Mouse (Mus musculus) liver, embryonic 14.5 days (tissue): Measurements from ENCODE around the gene Prrg2.

Source experiments
- CTCF ChIP-seq: IDR thresholded peaks from 2 replicates; pipeline ENCODE4 v1.5.1; 2016; ENCODE audit warnings: antibody characterized with exemption, low read depth, control low read depth
- EP300 ChIP-seq: IDR thresholded peaks from 2 replicates; pipeline ENCODE4 v1.6.1; 2016; ENCODE audit warnings: antibody characterized with exemption, low read depth

DNA sequence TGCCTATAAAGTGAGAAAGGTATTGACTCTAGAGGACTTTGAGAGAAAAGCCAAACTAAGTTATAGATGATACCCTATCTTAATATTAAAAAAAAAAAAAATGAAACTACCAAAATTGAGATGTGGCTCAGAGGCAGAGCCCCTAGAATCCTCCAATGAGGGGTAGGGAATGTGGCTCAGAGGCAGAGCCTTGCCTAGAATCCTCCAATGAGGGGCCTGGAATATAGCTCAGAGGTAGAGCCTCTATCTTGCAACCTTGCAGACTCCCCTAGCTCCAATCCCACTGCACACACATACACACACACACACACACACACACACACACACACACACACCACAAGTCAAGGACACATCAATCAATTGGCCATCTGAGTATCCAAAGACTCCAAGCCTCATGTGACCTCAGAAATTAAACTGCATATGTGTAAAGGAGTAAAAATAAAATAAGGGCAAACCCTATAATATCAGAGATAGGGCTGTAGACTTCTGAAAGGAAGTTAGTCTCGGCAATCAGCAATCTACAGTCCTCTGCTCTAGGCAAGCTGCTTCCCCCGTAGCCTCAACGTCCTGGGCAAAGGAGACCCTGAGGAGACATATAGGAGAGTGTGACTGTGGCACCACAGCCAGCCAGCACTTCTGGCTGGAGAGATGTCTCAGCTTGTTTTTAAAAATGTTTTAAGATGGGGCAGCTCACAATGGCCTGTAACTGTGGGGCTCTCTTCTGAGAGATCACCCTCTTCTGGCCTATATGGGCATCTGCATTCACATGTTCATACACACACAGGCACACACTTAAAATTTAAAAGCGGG is 4.9 kb upstream of the Prrg2 start:
- no peak for TF ChIP-seq CTCF
- TF ChIP-seq EP300, result no peak
